Mouse (Mus musculus) kidney, adult 18-20 months (tissue): ENCODE measurements around the gene Mrps5.
"Not testable (repeated sequence)": the region's sequence is repeated elsewhere in the genome, so short reads cannot be mapped to it uniquely, and the experiment has no call there.

ENCODE experiments used
- DNase-seq: peaks from one replicate; pipeline ENCODE4 v3.0.0; 2021

Mrps5 gene

GRCm38 (mm10) chr2:127586694-127587513 is at the start of gene Mrps5, which contains the start of gene Zfp661:
Gene Mrps5 (plus strand): TSS chr2:127587222.
Gene Zfp661 (minus strand): TSS chr2:127587094.
- DNase-seq = peak; percentile 89

GRCm38 (mm10) chr2:127537548-127537947 is 49.5 kb upstream of the Mrps5 start:
- DNase-seq = no peak

- DNase-seq = peak; percentile 30
These were observed 47.5 kb upstream of the Mrps5 start for GRCm38 (mm10) chr2:127539494-127539893.

- peak; percentile 66 for DNase-seq
These were observed 45.8 kb upstream of the Mrps5 start, which contains the start of gene Prom2 for GRCm38 (mm10) chr2:127541185-127541584. Gene Prom2 (minus strand): TSS chr2:127541467.

GRCm38 (mm10) chr2:127541697-127542096 is 45.3 kb upstream of the Mrps5 start:
- DNase-seq = no peak

GRCm38 (mm10) chr2:127548342-127549074 is 38.5 kb upstream of the Mrps5 start:
- DNase-seq = no peak

GRCm38 (mm10) chr2:127549711-127550110 is 37.3 kb upstream of the Mrps5 start:
- DNase-seq = no peak

- DNase-seq = no peak
These were observed 36.6 kb upstream of the Mrps5 start for GRCm38 (mm10) chr2:127550446-127550845.

GRCm38 (mm10) chr2:127551078-127551477 is 35.9 kb upstream of the Mrps5 start:
- DNase-seq = peak; percentile 24

- peak; percentile 80 for DNase-seq
These were observed 27.7 kb upstream of the Mrps5 start for GRCm38 (mm10) chr2:127559070-127559966.

GRCm38 (mm10) chr2:127573322-127573721 is 13.7 kb upstream of the Mrps5 start:
- no peak for DNase-seq

- DNase-seq = peak; percentile 95
These were observed 2.6 kb upstream of the Mrps5 start for GRCm38 (mm10) chr2:127584436-127584858.

GRCm38 (mm10) chr2:127587514-127587844 is 457 bp downstream of the Mrps5 start:
- DNase-seq = no peak

GRCm38 (mm10) chr2:127588897-127589296 is 1.9 kb downstream of the Mrps5 start:
- no peak for DNase-seq

GRCm38 (mm10) chr2:127590204-127590603 is 3.2 kb downstream of the Mrps5 start:
- no peak for DNase-seq

- no peak for DNase-seq
These were observed 3.8 kb downstream of the Mrps5 start for GRCm38 (mm10) chr2:127590840-127591239.

GRCm38 (mm10) chr2:127603383-127603782 is 16.4 kb downstream of the Mrps5 start:
- not testable (repeated sequence) for DNase-seq

GRCm38 (mm10) chr2:127605203-127605602 is 18.2 kb downstream of the Mrps5 start:
- DNase-seq = no peak

- DNase-seq = no peak
These were observed 21.2 kb downstream of the Mrps5 start for GRCm38 (mm10) chr2:127608234-127608633.

- DNase-seq = no peak
These were observed 22.0 kb downstream of the Mrps5 start for GRCm38 (mm10) chr2:127608986-127609385.

- DNase-seq = no peak
These were observed 24.4 kb downstream of the Mrps5 start for GRCm38 (mm10) chr2:127611386-127611785.

GRCm38 (mm10) chr2:127612288-127612687 is 25.3 kb downstream of the Mrps5 start:
- no peak for DNase-seq

- no peak for DNase-seq
These were observed 32.3 kb downstream of the Mrps5 start for GRCm38 (mm10) chr2:127619311-127619710.
